Mouse (Mus musculus): ENCODE measurements around the gene Slc51a. TPM values are rescaled to one million over a fixed set of nuclear protein-coding genes. Genes with fewer than 3 reads are reported as not detected.

Gene Slc51a
- total and polyA plus RNA-seq, 3 experiments: 0.08 to 0.17 TPM; not detected in 1

GRCm38 (mm10) chr16:32461713-32462112 is 26.0 kb downstream of the Slc51a start:
- no peaks in the 10 kb centered on the region for H3K9me3 ChIP-seq (replicated peaks; ENCODE audit: low read length)
- no peaks in the 10 kb centered on the region for H3K79me2 ChIP-seq (replicated peaks; ENCODE audit: control insufficient read depth, extremely low read depth, insufficient read depth, poor library complexity, severe bottlenecking)
- no peak overlapping the region for H3K27ac ChIP-seq (ENCODE audit: insufficient read depth, low read depth)
- in situ Hi-C loops (cut with MboI; ENCODE audit: low pct_ligation_motif_present, low pct_unique_long_range_greater_than_20kb, low sequenced_read_pairs): loop anchor here (10.0 to 25.0 kb wide), 2 partner anchors 199 to 357 kb away; partner anchors contain the start of gene Smco1
- peaks cover 19 to 40% of the 10 kb centered on the region in 2 experiments for H3K36me3 ChIP-seq (replicated peaks in 1 of 2; ENCODE audit: control insufficient read depth in 1 of 2, insufficient read depth in 1 of 2, low read length in 1 of 2)
- H3K4me2 ChIP-seq (ENCODE audit: insufficient read depth, low read depth, poor library complexity, severe bottlenecking): no peak overlapping the region
- dilution Hi-C loops (cut with MboI; ENCODE audit: extremely low pct_ligation_motif_present, extremely low pct_unique_long_range_greater_than_20kb, low sequenced_read_pairs): no loop called here
- H3K27me3 ChIP-seq (replicated peaks): no peaks in the 10 kb centered on the region
- H3K9ac ChIP-seq (ENCODE audit: insufficient read depth, low read depth): no peak overlapping the region
- TF ChIP-seq CHD1 (IDR thresholded peaks at IDR 0.05; ENCODE audit: low read depth, low read length) (no peak), ELF1 (IDR thresholded peaks at IDR 0.05; ENCODE audit: low read depth, low read length) (no peak), RAD21 (IDR thresholded peaks at IDR 0.05; ENCODE audit: low read depth, low read length) (no peak), SMC3 (IDR thresholded peaks at IDR 0.05; ENCODE audit: low read depth, low read length) (no peak), MYC (IDR thresholded peaks at IDR 0.05; ENCODE audit: low read depth, low read length) (no peak), PAX5 (IDR thresholded peaks at IDR 0.05; ENCODE audit: low read length) (no peak), JUND (conservative IDR thresholded peaks at IDR 0.05; ENCODE audit: low read depth, low read length) (no peak), GABPA (IDR thresholded peaks at IDR 0.05; ENCODE audit: insufficient replicate concordance, low read depth, low read length) (no peak), TCF12 (IDR thresholded peaks at IDR 0.05; ENCODE audit: low read depth, low read length) (no peak), MXI1 (IDR thresholded peaks at IDR 0.05; ENCODE audit: low read depth, low read length) (no peak), POLR2A (IDR thresholded peaks at IDR 0.05; ENCODE audit: low read depth, low read length) (no peak), CHD2 (IDR thresholded peaks at IDR 0.05; ENCODE audit: low read length) (no peak), E2F4 (IDR thresholded peaks at IDR 0.05; ENCODE audit: insufficient replicate concordance, low read depth, low read length) (no peak), UBTF (IDR thresholded peaks at IDR 0.05; ENCODE audit: low read depth, low read length) (no peak)
- no peak for DNase-seq (ENCODE audit: extremely low read depth)
- H3K4me1 ChIP-seq (ENCODE audit: control insufficient read depth in 1 of 2, insufficient read depth in 2 of 2): peaks cover 2 to 20% of the 10 kb centered on the region in 2 experiments; a peak in 2 of 4 replicates
- no peak overlapping the region for H3K4me3 ChIP-seq (replicated peaks in 1 of 3; ENCODE audit: low read depth in 2 of 3, low read length in 2 of 3, poor library complexity in 1 of 3)

GRCm38 (mm10) chr16:32460518-32460917 is 27.2 kb downstream of the Slc51a start:
- Histone ChIP-seq H3K27ac (ENCODE audit: insufficient read depth, low read depth) (no peak overlapping the region), H3K36me3 (replicated peaks in 1 of 2; ENCODE audit: control insufficient read depth in 1 of 2, insufficient read depth in 1 of 2, low read length in 1 of 2) (peaks cover 21 to 41% of the 10 kb centered on the region in 2 experiments), H3K27me3 (replicated peaks) (no peaks in the 10 kb centered on the region), H3K9me3 (replicated peaks; ENCODE audit: low read length) (no peaks in the 10 kb centered on the region), H3K4me3 (replicated peaks in 1 of 3; ENCODE audit: low read depth in 2 of 3, low read length in 2 of 3, poor library complexity in 1 of 3) (no peak overlapping the region), H3K9ac (ENCODE audit: insufficient read depth, low read depth) (no peak overlapping the region), H3K4me2 (ENCODE audit: insufficient read depth, low read depth, poor library complexity, severe bottlenecking) (no peak overlapping the region), H3K79me2 (replicated peaks; ENCODE audit: control insufficient read depth, extremely low read depth, insufficient read depth, poor library complexity, severe bottlenecking) (no peaks in the 10 kb centered on the region), H3K4me1 (ENCODE audit: control insufficient read depth in 1 of 2, insufficient read depth in 2 of 2) (peaks cover 2 to 9% of the 10 kb centered on the region in 2 experiments; a peak in 2 of 4 replicates)
- TF ChIP-seq SMC3 (IDR thresholded peaks at IDR 0.05; ENCODE audit: low read depth, low read length) (peak; percentile 39; the same call in 1 of the 2 replicates), RAD21 (IDR thresholded peaks at IDR 0.05; ENCODE audit: low read depth, low read length) (peak; percentile 11), ELF1 (IDR thresholded peaks at IDR 0.05; ENCODE audit: low read depth, low read length) (no peak), MAFK (IDR thresholded peaks at IDR 0.05; ENCODE audit: insufficient replicate concordance, low read length) (no peak), PAX5 (IDR thresholded peaks at IDR 0.05; ENCODE audit: low read length) (no peak), CHD1 (IDR thresholded peaks at IDR 0.05; ENCODE audit: low read depth, low read length) (no peak), CTCF (conservative IDR thresholded peaks at IDR 0.05 in 1 of 2, IDR thresholded peaks at IDR 0.05 in 1 of 2; ENCODE audit: low read depth in 2 of 2, low read length in 2 of 2) (peak in 1 of 2 experiments; percentile 38; a peak in 2 of 4 replicates), NRF1 (IDR thresholded peaks at IDR 0.05; ENCODE audit: low read depth, low read length) (no peak)
- peak; percentile 14 for DNase-seq (ENCODE audit: extremely low read depth)
- dilution Hi-C loops (cut with MboI; ENCODE audit: extremely low pct_ligation_motif_present, extremely low pct_unique_long_range_greater_than_20kb, low sequenced_read_pairs) (no loop called here), in situ Hi-C loops (cut with MboI; ENCODE audit: low pct_ligation_motif_present, low pct_unique_long_range_greater_than_20kb, low sequenced_read_pairs) (loop anchor here (10.0 to 25.0 kb wide), 2 partner anchors 198 to 356 kb away; partner anchors contain the start of gene Smco1)
